In the genomic region with DNA sequence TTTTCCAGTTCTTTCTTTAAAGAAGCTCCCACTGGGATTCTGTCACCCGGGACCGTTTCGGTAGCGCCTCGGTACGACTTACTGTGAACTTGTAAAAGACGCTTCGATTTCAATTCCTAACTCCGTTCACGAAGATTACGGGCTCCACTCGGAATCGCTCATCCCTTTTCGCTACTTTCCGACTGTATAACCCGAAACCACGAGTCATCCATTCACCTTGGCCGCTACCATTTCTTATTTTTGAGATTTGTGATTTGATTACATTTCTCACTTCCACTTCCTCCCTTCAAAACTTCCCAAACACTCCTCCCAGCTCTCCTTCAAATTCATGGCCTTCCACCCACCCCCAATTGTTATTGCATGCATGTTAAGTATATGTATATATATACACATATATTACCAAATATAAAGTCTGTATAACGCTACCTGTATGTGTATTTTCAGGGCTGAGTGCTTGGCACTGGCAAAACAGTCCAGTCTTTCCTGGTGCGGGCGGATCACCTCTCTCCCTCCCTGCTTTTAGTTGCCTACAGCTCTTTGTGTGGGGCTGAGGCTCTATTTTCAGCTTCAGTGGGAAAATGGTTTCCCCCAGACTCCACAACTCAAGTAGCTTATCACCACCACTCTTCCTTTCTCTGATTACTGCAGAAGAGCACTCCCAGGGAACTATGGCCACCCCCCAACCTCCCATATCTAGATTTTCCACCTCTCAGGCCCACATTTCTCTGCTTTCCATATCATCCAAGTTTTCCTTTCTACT, we compare ENCODE assay signal across 8 mouse cellular contexts. TPM values are rescaled to one million over a fixed set of nuclear protein-coding genes. Genes with fewer than 3 reads are reported as not detected.
DNase-seq lines count a peak whose midpoint lies in the region; ATAC-seq and TF ChIP-seq lines count a peak whose summit lies in the region.

No protein-coding gene starts in this region.

- H3K4me2 ChIP-seq in embryonic facial prominence, embryonic 15.5 days (replicated peaks) = peak overlapping the region; percentile 57
- peak overlapping the region; percentile 56 for H3K4me2 ChIP-seq in neural tube, embryonic 15.5 days

- 4% methylated on average over 21 of the region's 21 CpGs for WGBS in embryonic facial prominence, embryonic 15.5 days
- WGBS in limb, embryonic 10.5 days = 7% methylated on average over 21 of the region's 21 CpGs
- WGBS in neural tube, embryonic 15.5 days = 7% methylated on average over 21 of the region's 21 CpGs

- no peak for DNase-seq in left cerebral cortex, adult 2 months (ENCODE audit: extremely low spot score in 1 of 2, low spot score in 2 of 2)
- no peak for DNase-seq in left cerebral cortex, postnatal 25 days (ENCODE audit: low spot score in 2 of 2)
- peak; percentile 49 for DNase-seq in limb, embryonic 10.5 days (ENCODE audit: low spot score)
- DNase-seq in urinary bladder, postnatal 25 days (ENCODE audit: low spot score) = no peak
- no peak for DNase-seq in spleen, adult 18-20 months
- no peak for DNase-seq in retina, embryonic 14.5 days (ENCODE audit: low spot score)

- H3K36me3 ChIP-seq in embryonic facial prominence, embryonic 15.5 days = peaks cover 34% of the 10 kb centered on the region
- peaks cover 34% of the 10 kb centered on the region for H3K36me3 ChIP-seq in limb, embryonic 10.5 days
- peaks cover 31% of the 10 kb centered on the region for H3K36me3 ChIP-seq in neural tube, embryonic 15.5 days

- H3K27me3 ChIP-seq in embryonic facial prominence, embryonic 15.5 days = no peaks in the 10 kb centered on the region
- peaks cover 29% of the 10 kb centered on the region for H3K27me3 ChIP-seq in limb, embryonic 10.5 days (ENCODE audit: low read depth, poor library complexity, severe bottlenecking)
- H3K27me3 ChIP-seq in neural tube, embryonic 15.5 days (replicated peaks) = peaks cover 12% of the 10 kb centered on the region

- no peak for ATAC-seq in embryonic facial prominence, embryonic 15.5 days (ENCODE audit: insufficient number of reproducible peaks, low FRiP score, low TSS enrichment, low read depth)
- ATAC-seq in neural tube, embryonic 15.5 days (ENCODE audit: low FRiP score) = no peak; the same call in 1 of the 2 replicates

- no peak for TF ChIP-seq CTCF in left cerebral cortex, adult 2 months (IDR thresholded peaks at IDR 0.05)

- H3K4me3 ChIP-seq in left cerebral cortex, adult 2 months = peak overlapping the region; percentile 48
- peak overlapping the region; percentile 50 for H3K4me3 ChIP-seq in embryonic facial prominence, embryonic 15.5 days (replicated peaks)
- H3K4me3 ChIP-seq in limb, embryonic 10.5 days = peak overlapping the region; percentile 62
- peak overlapping the region; percentile 41 for H3K4me3 ChIP-seq in neural tube, embryonic 15.5 days (replicated peaks)

- intact Hi-C loops in left cerebral cortex, adult 2 months (cut with DNase I) = no loop called here
- intact Hi-C loops in left cerebral cortex, postnatal 25 days (cut with DNase I) = no loop called here

- peak overlapping the region; percentile 26 for H3K9ac ChIP-seq in embryonic facial prominence, embryonic 15.5 days
- peak overlapping the region; percentile 31; the same call in 1 of the 2 replicates for H3K9ac ChIP-seq in neural tube, embryonic 15.5 days (replicated peaks)

- H3K4me1 ChIP-seq in embryonic facial prominence, embryonic 15.5 days = peaks cover 12% of the 10 kb centered on the region
- H3K4me1 ChIP-seq in limb, embryonic 10.5 days = peaks cover 26% of the 10 kb centered on the region
- H3K4me1 ChIP-seq in neural tube, embryonic 15.5 days = peaks cover 10% of the 10 kb centered on the region

- H3K9me3 ChIP-seq in embryonic facial prominence, embryonic 15.5 days (replicated peaks) = no peaks in the 10 kb centered on the region
- no peaks in the 10 kb centered on the region for H3K9me3 ChIP-seq in limb, embryonic 10.5 days (replicated peaks)
- no peaks in the 10 kb centered on the region for H3K9me3 ChIP-seq in neural tube, embryonic 15.5 days (replicated peaks)

- peak overlapping the region; percentile 4; the same call in 1 of the 2 replicates for H3K27ac ChIP-seq in left cerebral cortex, adult 2 months
- peak overlapping the region; percentile 36 for H3K27ac ChIP-seq in embryonic facial prominence, embryonic 15.5 days (replicated peaks)
- peak overlapping the region; percentile 76 for H3K27ac ChIP-seq in limb, embryonic 10.5 days
- peak overlapping the region; percentile 60; the same call in 1 of the 2 replicates for H3K27ac ChIP-seq in neural tube, embryonic 15.5 days (replicated peaks)

RNA-seq across cellular contexts. Expression of a gene that starts 9.0 kb away (rescaled TPM):
- total RNA-seq in left cerebral cortex, adult 2 months (2021) = under 1 TPM; 0.57 to 0.82 TPM
- total RNA-seq in left cerebral cortex, postnatal 25 days (2021) = under 1 TPM; 0.39 to 0.48 TPM
- 0.55 and 0.64 TPM in 2 replicates for polyA plus RNA-seq in embryonic facial prominence, embryonic 15.5 days (2015; fragmentation: Nextera tagmentation; extraction: Ambion mirVana)
- polyA plus RNA-seq in limb, embryonic 10.5 days (2016; fragmentation: Nextera tagmentation; extraction: Ambion mirVana) = 0.53 and 0.90 TPM in 2 replicates
- polyA plus RNA-seq in neural tube, embryonic 15.5 days (2015; fragmentation: Nextera tagmentation; extraction: Ambion mirVana) = 0.68 and 1.0 TPM in 2 replicates

RNA-seq across cellular contexts. Expression of a gene that starts 11.2 kb away (rescaled TPM):
- total RNA-seq in left cerebral cortex, adult 2 months (2021) = 1 to 10 TPM; 1.3 to 1.4 TPM
- 1 to 10 TPM in 1 of 2 experiments, under 1 TPM in 1; 0.44 to 1.1 TPM for total RNA-seq in left cerebral cortex, postnatal 25 days (2021)
- 0.35 and 0.51 TPM in 2 replicates for polyA plus RNA-seq in embryonic facial prominence, embryonic 15.5 days (2015; fragmentation: Nextera tagmentation; extraction: Ambion mirVana)
- polyA plus RNA-seq in limb, embryonic 10.5 days (2016; fragmentation: Nextera tagmentation; extraction: Ambion mirVana) = 0.15 and 0.29 TPM in 2 replicates
- 0.63 TPM in 2 replicates for polyA plus RNA-seq in neural tube, embryonic 15.5 days (2015; fragmentation: Nextera tagmentation; extraction: Ambion mirVana)

RNA-seq across cellular contexts. Expression of a gene that starts 14.5 kb away (rescaled TPM):
- total RNA-seq in left cerebral cortex, adult 2 months (2021) = 1 to 10 TPM; 6.5 TPM
- 1 to 10 TPM; 3.1 to 6.4 TPM for total RNA-seq in left cerebral cortex, postnatal 25 days (2021)
- 7.6 and 8.9 TPM in 2 replicates for polyA plus RNA-seq in embryonic facial prominence, embryonic 15.5 days (2015; fragmentation: Nextera tagmentation; extraction: Ambion mirVana)
- polyA plus RNA-seq in limb, embryonic 10.5 days (2016; fragmentation: Nextera tagmentation; extraction: Ambion mirVana) = 0.28 and 0.39 TPM in 2 replicates
- 4.3 and 6.1 TPM in 2 replicates for polyA plus RNA-seq in neural tube, embryonic 15.5 days (2015; fragmentation: Nextera tagmentation; extraction: Ambion mirVana)

RNA-seq across cellular contexts. Expression of a gene that starts 16.2 kb away (rescaled TPM):
- 100 to 1,000 TPM; 114 to 185 TPM for total RNA-seq in left cerebral cortex, adult 2 months (2021)
- 100 to 1,000 TPM in 1 of 2 experiments, 10 to 100 TPM in 1; 98.9 to 108 TPM for total RNA-seq in left cerebral cortex, postnatal 25 days (2021)
- 29.6 and 34.4 TPM in 2 replicates for polyA plus RNA-seq in embryonic facial prominence, embryonic 15.5 days (2015; fragmentation: Nextera tagmentation; extraction: Ambion mirVana)
- polyA plus RNA-seq in limb, embryonic 10.5 days (2016; fragmentation: Nextera tagmentation; extraction: Ambion mirVana) = 10.3 and 10.8 TPM in 2 replicates
- 10.0 and 11.9 TPM in 2 replicates for polyA plus RNA-seq in neural tube, embryonic 15.5 days (2015; fragmentation: Nextera tagmentation; extraction: Ambion mirVana)

RNA-seq across cellular contexts. Expression of a gene that starts 22.9 kb away (rescaled TPM):
- 1,000 to 10,000 TPM; 1,115 to 1,119 TPM for total RNA-seq in left cerebral cortex, adult 2 months (2021)
- total RNA-seq in left cerebral cortex, postnatal 25 days (2021) = 1,000 to 10,000 TPM; 1,099 to 1,151 TPM
- polyA plus RNA-seq in embryonic facial prominence, embryonic 15.5 days (2015; fragmentation: Nextera tagmentation; extraction: Ambion mirVana) = 111 and 149 TPM in 2 replicates
- polyA plus RNA-seq in limb, embryonic 10.5 days (2016; fragmentation: Nextera tagmentation; extraction: Ambion mirVana) = 51.1 and 72.1 TPM in 2 replicates
- 347 and 355 TPM in 2 replicates for polyA plus RNA-seq in neural tube, embryonic 15.5 days (2015; fragmentation: Nextera tagmentation; extraction: Ambion mirVana)

Comparison
In these comparisons a context has a peak if more than half of its experiments do, and no peak if none do; other contexts are left out.
1. H3K27ac ChIP-seq: peak in every context shown above with its lines; median percentile 76 in limb, embryonic 10.5 days; 60 in neural tube, embryonic 15.5 days; 36 in embryonic facial prominence, embryonic 15.5 days; 4 in left cerebral cortex, adult 2 months.